Mouse (Mus musculus): ENCODE data around the gene Oxnad1. TPM values are rescaled to one million over a fixed set of nuclear protein-coding genes. Genes with fewer than 3 reads are reported as not detected.

Gene Oxnad1
- 26.4 and 29.8 TPM in 2 replicates for polyA plus RNA-seq (2012; rRNA removed; ENCODE audit: low replicate concordance)

DNA sequence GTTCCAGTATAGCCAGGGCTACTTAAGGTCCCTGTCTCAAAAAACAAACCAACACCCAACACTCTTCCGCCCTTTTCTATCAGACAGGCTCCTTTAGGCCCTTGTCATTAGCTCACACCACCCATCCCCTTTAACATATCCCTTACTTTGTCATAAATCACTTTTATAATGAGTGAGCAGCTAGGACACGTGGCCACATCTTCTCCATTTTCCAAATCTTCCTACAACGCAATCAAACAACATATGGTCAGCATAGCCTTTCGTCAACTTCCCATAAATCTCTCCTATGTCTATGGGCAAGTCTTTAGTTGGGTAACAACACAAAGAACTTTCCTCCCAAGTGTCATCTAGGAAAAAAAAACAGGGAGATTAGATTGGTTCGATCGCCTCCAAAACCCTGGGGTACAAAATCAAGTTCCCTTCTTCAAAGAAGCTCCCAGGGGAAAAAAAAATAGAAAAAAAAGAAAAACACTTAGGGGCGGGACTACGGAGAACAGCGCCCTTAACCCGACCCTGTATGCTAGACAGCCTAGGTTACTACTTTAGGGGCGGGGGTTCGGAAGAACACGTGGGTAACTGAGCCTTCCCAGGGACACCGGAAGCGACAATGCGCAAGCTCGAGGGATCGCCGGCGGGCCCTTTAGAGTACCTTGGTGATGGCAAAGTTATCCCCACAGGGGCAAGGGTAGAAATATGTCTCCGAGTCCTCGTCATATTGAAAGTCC lies at the start of gene Oxnad1:
Gene Oxnad1, plus strand, starts transcription at position 614 of the 725 bp plus-strand sequence.

GRCm38 (mm10) chr14:32085486-32086201 lies 470 bp downstream of the Oxnad1 start, which contains the start of gene Dph3:
Dph3 (minus strand) TSS chr14:32085729.

GRCm38 (mm10) chr14:32141723-32142122 lies 56.5 kb downstream of the Oxnad1 start, which contains the start of gene Msmb:
Msmb (plus strand) TSS chr14:32142023.

Other genes starting within 250 kb of the Oxnad1 start
- gene Galnt15, start 56.4 kb upstream of the Oxnad1 start, polyA plus RNA-seq (2012; rRNA removed; ENCODE audit: low replicate concordance): 21.5 and 43.9 TPM in 2 replicates
- 27.0 and 31.4 TPM in 2 replicates for gene Dph3, start 355 bp downstream of the Oxnad1 start, polyA plus RNA-seq (2012; rRNA removed; ENCODE audit: low replicate concordance)
- gene Msmb, start 56.6 kb downstream of the Oxnad1 start, polyA plus RNA-seq (2012; rRNA removed; ENCODE audit: low replicate concordance): not detected in 2 replicates
- 93.0 and 112 TPM in 2 replicates for gene Ncoa4, start 74.5 kb downstream of the Oxnad1 start, polyA plus RNA-seq (2012; rRNA removed; ENCODE audit: low replicate concordance)
- gene Timm23, start 116.5 kb downstream of the Oxnad1 start, polyA plus RNA-seq (2012; rRNA removed; ENCODE audit: low replicate concordance): 199 and 255 TPM in 2 replicates
- gene Parg, start 116.6 kb downstream of the Oxnad1 start, polyA plus RNA-seq (2012; rRNA removed; ENCODE audit: low replicate concordance): 5.8 and 10.2 TPM in 2 replicates
- gene Ogdhl, start 236.6 kb downstream of the Oxnad1 start, polyA plus RNA-seq (2012; rRNA removed; ENCODE audit: low replicate concordance): 0.82 and 15.3 TPM in 2 replicates